Mouse (Mus musculus): ENCODE results near the gene Kcnn3.

The Kcnn3 gene

DNA sequence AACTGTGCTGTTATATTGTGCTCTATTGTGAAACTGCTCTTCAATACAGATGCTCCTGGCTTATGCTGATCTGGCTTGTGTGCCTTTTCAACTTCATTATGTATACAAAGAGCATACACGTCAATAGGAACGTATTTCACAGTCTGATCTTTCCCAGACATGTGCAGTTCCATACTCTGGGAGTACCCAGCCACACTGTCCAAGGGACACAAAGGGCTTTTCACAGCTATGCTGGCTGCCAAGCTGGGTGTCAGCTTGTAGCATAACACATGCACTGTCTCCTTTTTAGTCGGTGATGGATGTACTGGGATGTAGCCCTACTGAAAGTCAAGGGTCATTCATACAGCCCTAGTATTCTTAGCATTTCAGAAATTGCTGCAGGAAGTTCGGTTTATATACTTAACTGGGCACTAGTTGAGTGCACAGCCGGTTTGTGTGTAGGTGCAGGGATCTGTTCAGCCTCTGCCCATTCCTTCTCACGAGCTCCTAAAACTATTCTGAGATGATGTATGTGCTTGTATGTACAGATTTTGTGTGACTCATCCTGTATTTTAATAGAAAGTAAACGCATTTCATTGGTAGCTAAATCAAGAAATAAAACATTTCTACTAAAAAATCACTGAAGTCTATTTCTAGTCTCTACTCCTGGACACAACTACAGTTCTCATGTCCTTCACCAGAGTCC, 203.6 kb downstream of the Kcnn3 start:
- DNase-seq (ENCODE audit: low read depth in 1 of 2, low spot score in 2 of 2) = no peak

All from monocyte, adult 2 months (primary cell).